Mouse (Mus musculus): ENCODE results near the gene Rhoh.

DNA sequence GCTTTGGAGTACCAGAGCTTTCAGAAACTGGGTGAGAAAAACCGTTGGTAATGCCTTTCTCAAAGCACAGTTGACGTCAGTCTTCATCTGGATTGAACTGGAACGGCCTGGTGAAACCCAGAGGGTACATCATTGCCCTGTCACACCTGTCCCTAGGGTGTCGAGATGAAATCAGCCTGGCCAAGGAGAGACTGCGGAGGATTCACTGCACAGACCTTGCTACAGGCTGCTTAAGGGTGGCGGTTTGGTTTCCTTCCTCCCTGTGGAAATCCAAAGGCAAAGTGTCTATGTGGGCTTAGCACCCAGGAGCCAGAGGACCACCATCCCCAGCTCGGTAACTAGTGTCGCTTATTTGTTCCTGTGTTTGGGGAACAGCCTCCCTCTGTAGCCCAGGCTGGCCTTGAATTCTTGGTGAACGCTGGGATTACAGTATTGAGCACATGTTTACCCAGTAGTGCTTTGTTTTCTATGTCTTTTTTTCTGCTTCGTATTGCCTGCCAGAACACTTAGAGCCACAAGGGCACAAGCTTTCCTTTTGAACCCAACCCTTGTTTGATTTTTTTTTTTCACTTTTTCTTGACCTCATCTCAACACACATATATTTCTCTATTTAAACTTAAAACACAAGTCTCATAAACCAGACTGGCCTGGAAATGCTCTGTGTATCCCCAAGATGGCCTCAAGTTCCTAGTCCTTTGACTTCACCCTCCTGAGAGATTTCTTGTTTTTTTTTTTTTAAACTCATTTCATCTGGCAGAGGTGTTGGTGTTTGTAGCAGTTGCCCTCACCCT is at the start of gene Rhoh:
- TF ChIP-seq ZNF384 (IDR thresholded peaks at IDR 0.05; ENCODE audit: low read depth, low read length) (no peak), MAFK (IDR thresholded peaks at IDR 0.05; ENCODE audit: insufficient read depth, low read depth, low read length) (no peak)
